Mouse (Mus musculus) MEL (cell line): ENCODE results near the gene C330007P06Rik. TPM values are rescaled to one million over a fixed set of nuclear protein-coding genes. Genes with fewer than 3 reads are reported as not detected.

ENCODE experiments used
- DNase-seq: peaks from one replicate; pipeline ENCODE4 v3.0.0; 2011; ENCODE audit warnings: low read depth, low spot score
- H3K27ac ChIP-seq: 2 replicates; pipeline ENCODE4 v1.5.1; 2012; ENCODE audit warnings: low read depth, mild to moderate bottlenecking, control low read depth, low read length, moderate library complexity; ENCODE audit not compliant: control insufficient read depth
- H3K27me3 ChIP-seq, 2 experiments: fragments of 150-350 bp in 1 of 2; sonication (generic) in 1 of 2; 2 replicates each; pipeline ENCODE4 v1.6.1; 2012; ENCODE audit warnings: low read length in 2 of 2, mild to moderate bottlenecking in 2 of 2, improper control_type of control experiment in 1 of 2, moderate library complexity in 1 of 2; ENCODE audit not compliant: insufficient read depth in 2 of 2, control insufficient read depth in 1 of 2
- H3K36me3 ChIP-seq, 2 experiments: 2 replicates each; pipeline ENCODE4 v1.6.1; 2012 to 2014; ENCODE audit warnings: low read length in 2 of 2, improper control_type of control experiment in 1 of 2, inconsistent platforms in 1 of 2, mild to moderate bottlenecking in 1 of 2; ENCODE audit not compliant: insufficient read depth in 2 of 2, control insufficient read depth in 1 of 2
- H3K4me1 ChIP-seq, 2 experiments: fragments of 150-350 bp in 1 of 2; sonication (generic) in 1 of 2; 2 replicates each; pipeline ENCODE4 v1.6.1; 2012; ENCODE audit warnings: low read length in 2 of 2, improper control_type of control experiment in 1 of 2, mild to moderate bottlenecking in 1 of 2; ENCODE audit not compliant: insufficient read depth in 2 of 2, control insufficient read depth in 1 of 2
- H3K4me3 ChIP-seq, 2 experiments: fragments of 150-350 bp in 1 of 2; sonication (generic) in 1 of 2; 2 replicates each; pipeline ENCODE4 v1.5.1; 2012; ENCODE audit warnings: low read depth in 2 of 2, low read length in 2 of 2, mild to moderate bottlenecking in 2 of 2, moderate library complexity in 2 of 2, control low read depth in 1 of 2, improper control_type of control experiment in 1 of 2; ENCODE audit not compliant: control insufficient read depth in 1 of 2, insufficient read depth in 1 of 2
- H3K79me2 ChIP-seq: 2 replicates; pipeline ENCODE4 v1.6.1; 2012; ENCODE audit warnings: mild to moderate bottlenecking, low read length, moderate library complexity; ENCODE audit not compliant: control insufficient read depth, poor library complexity, insufficient read depth
- H3K9ac ChIP-seq: 2 replicates; pipeline ENCODE4 v1.6.1; 2012; ENCODE audit warnings: low read depth, mild to moderate bottlenecking, control low read depth, low read length, moderate library complexity; ENCODE audit not compliant: control insufficient read depth, poor library complexity, severe bottlenecking
- H3K9me3 ChIP-seq: fragments of 150-350 bp; sonication (generic); replicated peaks from 2 replicates; pipeline ENCODE4 v1.6.1; 2012; ENCODE audit warnings: mild to moderate bottlenecking, low read length, improper control_type of control experiment, moderate library complexity; ENCODE audit not compliant: insufficient read depth
- BHLHE40 ChIP-seq: IDR thresholded peaks from 2 replicates; pipeline ENCODE4 v1.6.1; 2012; ENCODE audit warnings: low read depth, mild to moderate bottlenecking, inconsistent platforms, low read length, improper control_type of control experiment, borderline replicate concordance
- CHD1 ChIP-seq: IDR thresholded peaks from 2 replicates; pipeline ENCODE4 v1.6.1; 2012; ENCODE audit warnings: low read depth, mild to moderate bottlenecking, inconsistent platforms, low read length, improper control_type of control experiment
- CHD2 ChIP-seq: IDR thresholded peaks from 2 replicates; pipeline ENCODE4 v1.6.1; 2011; ENCODE audit warnings: low read length, improper control_type of control experiment
- CTCF ChIP-seq, 3 experiments: IDR thresholded peaks in 2 of 3; conservative IDR thresholded peaks in 1 of 3; 2 replicates each; pipeline ENCODE4 v1.5.1; 2011 to 2012; ENCODE audit warnings: low read length in 3 of 3, low read depth in 2 of 3, mild to moderate bottlenecking in 2 of 3, improper control_type of control experiment in 1 of 3, inconsistent platforms in 1 of 3, mixed read lengths in 1 of 3, moderate library complexity in 1 of 3; ENCODE audit not compliant: control insufficient read depth in 1 of 3, insufficient read depth in 1 of 3, poor library complexity in 1 of 3, severe bottlenecking in 1 of 3
- ELF1 ChIP-seq: IDR thresholded peaks from 2 replicates; pipeline ENCODE4 v1.6.1; 2014; ENCODE audit warnings: low read depth, mild to moderate bottlenecking, inconsistent platforms, low read length, improper control_type of control experiment, moderate library complexity
- EP300 ChIP-seq, 2 experiments: IDR thresholded peaks; 2 replicates each; pipeline ENCODE4 v1.6.1; 2011; ENCODE audit warnings: improper control_type of control experiment in 2 of 2, low read length in 2 of 2, low read depth in 1 of 2, mild to moderate bottlenecking in 1 of 2
- ETS1 ChIP-seq: IDR thresholded peaks from 2 replicates; pipeline ENCODE4 v1.6.1; 2012; ENCODE audit warnings: low read depth, mild to moderate bottlenecking, inconsistent platforms, low read length, improper control_type of control experiment, moderate library complexity
- GATA1 ChIP-seq: IDR thresholded peaks from 2 replicates; pipeline ENCODE4 v1.6.1; 2011; ENCODE audit warnings: low read depth, low read length, improper control_type of control experiment
- HCFC1 ChIP-seq: IDR thresholded peaks from 2 replicates; pipeline ENCODE4 v1.6.1; 2012; ENCODE audit warnings: low read depth, mild to moderate bottlenecking, inconsistent platforms, low read length, improper control_type of control experiment, moderate library complexity
- KAT2A ChIP-seq: conservative IDR thresholded peaks from 2 replicates; pipeline ENCODE4 v1.6.1; 2012; ENCODE audit warnings: low read depth, low read length, improper control_type of control experiment, inconsistent platforms
- MAFK ChIP-seq: IDR thresholded peaks from 2 replicates; pipeline ENCODE4 v1.6.1; 2011; ENCODE audit warnings: low read depth, mild to moderate bottlenecking, low read length, improper control_type of control experiment, borderline replicate concordance
- MAX ChIP-seq: IDR thresholded peaks from 2 replicates; pipeline ENCODE4 v1.6.1; 2011; ENCODE audit warnings: low read length, improper control_type of control experiment
- MXI1 ChIP-seq: IDR thresholded peaks from 2 replicates; pipeline ENCODE4 v1.6.1; 2011; ENCODE audit warnings: mild to moderate bottlenecking, low read depth, low read length, improper control_type of control experiment
- MYB ChIP-seq: IDR thresholded peaks from 2 replicates; pipeline ENCODE4 v1.6.1; 2011; ENCODE audit warnings: mild to moderate bottlenecking, low read depth, low read length, improper control_type of control experiment
- MYC ChIP-seq: IDR thresholded peaks from 2 replicates; pipeline ENCODE4 v1.6.1; 2011; ENCODE audit warnings: low read depth, mild to moderate bottlenecking, low read length, improper control_type of control experiment, moderate library complexity
- NELFE ChIP-seq: IDR thresholded peaks from 2 replicates; pipeline ENCODE4 v1.6.1; 2011; ENCODE audit warnings: low read depth, low read length, improper control_type of control experiment
- POLR2A ChIP-seq, 2 experiments: IDR thresholded peaks; 2 replicates each; pipeline ENCODE4 v1.6.1; 2011 to 2012; ENCODE audit warnings: low read length in 2 of 2, mild to moderate bottlenecking in 2 of 2, control low read depth in 1 of 2, improper control_type of control experiment in 1 of 2, low read depth in 1 of 2, moderate library complexity in 1 of 2; ENCODE audit not compliant: control insufficient read depth in 1 of 2, insufficient read depth in 1 of 2, poor library complexity in 1 of 2
- RAD21 ChIP-seq: IDR thresholded peaks from 2 replicates; pipeline ENCODE4 v1.6.1; 2011; ENCODE audit warnings: mild to moderate bottlenecking, low read depth, low read length, improper control_type of control experiment
- SIN3A ChIP-seq: IDR thresholded peaks from 2 replicates; pipeline ENCODE4 v1.6.1; 2012; ENCODE audit warnings: low read length, improper control_type of control experiment, inconsistent platforms
- SMC3 ChIP-seq: IDR thresholded peaks from 2 replicates; pipeline ENCODE4 v1.6.1; 2011; ENCODE audit warnings: low read depth, low read length, improper control_type of control experiment
- TBP ChIP-seq: IDR thresholded peaks from 2 replicates; pipeline ENCODE4 v1.8.0; 2011; ENCODE audit warnings: low read depth, low read length, improper control_type of control experiment
- TCF12 ChIP-seq: IDR thresholded peaks from 2 replicates; pipeline ENCODE4 v1.6.1; 2014; ENCODE audit warnings: low read depth, mild to moderate bottlenecking, inconsistent platforms, low read length, improper control_type of control experiment, moderate library complexity
- UBTF ChIP-seq: IDR thresholded peaks from 2 replicates; pipeline ENCODE4 v1.6.1; 2012; ENCODE audit warnings: low read depth, mild to moderate bottlenecking, inconsistent platforms, low read length, improper control_type of control experiment, moderate library complexity, borderline replicate concordance; ENCODE audit not compliant: insufficient read depth
- USF1 ChIP-seq: IDR thresholded peaks from 2 replicates; pipeline ENCODE4 v1.6.1; 2014; ENCODE audit warnings: low read depth, mild to moderate bottlenecking, inconsistent platforms, low read length, improper control_type of control experiment, moderate library complexity
- USF2 ChIP-seq, 2 experiments: IDR thresholded peaks; 2 replicates each; pipeline ENCODE4 v1.6.1; 2011 to 2012; ENCODE audit warnings: improper control_type of control experiment in 2 of 2, low read length in 2 of 2, borderline replicate concordance in 1 of 2, inconsistent platforms in 1 of 2, low read depth in 1 of 2, mild to moderate bottlenecking in 1 of 2; ENCODE audit not compliant: insufficient read depth in 1 of 2
- ZNF384 ChIP-seq: IDR thresholded peaks from 2 replicates; pipeline ENCODE4 v1.6.1; 2012; ENCODE audit warnings: low read depth, mild to moderate bottlenecking, inconsistent platforms, low read length, improper control_type of control experiment
- polyA plus RNA-seq, 2 experiments: library from polyadenylated mRNA; stranded (reverse) in 1 of 2; unstranded in 1 of 2; fragments of >175 nt in 1 of 2; fragments of >200 nt in 1 of 2; gene quantifications; 2 replicates each; pipeline versions ENCODE4 v1.2.1 to v1.2.4; 2012; ENCODE audit warnings: low replicate concordance in 2 of 2, low read depth in 1 of 2; ENCODE audit not compliant: insufficient read length in 2 of 2, insufficient read depth in 1 of 2, missing spikeins in 1 of 2
- total RNA-seq: library from RNA; depleted of rRNA; stranded (reverse); fragments of 300-350 nt; gene quantifications from 2 replicates; pipeline ENCODE4 v1.2.3, GENCODE M21; 2012

C330007P06Rik gene
- total and polyA plus RNA-seq, 3 experiments, result 15.1 to 17.1 TPM; not detected in 1

DNA sequence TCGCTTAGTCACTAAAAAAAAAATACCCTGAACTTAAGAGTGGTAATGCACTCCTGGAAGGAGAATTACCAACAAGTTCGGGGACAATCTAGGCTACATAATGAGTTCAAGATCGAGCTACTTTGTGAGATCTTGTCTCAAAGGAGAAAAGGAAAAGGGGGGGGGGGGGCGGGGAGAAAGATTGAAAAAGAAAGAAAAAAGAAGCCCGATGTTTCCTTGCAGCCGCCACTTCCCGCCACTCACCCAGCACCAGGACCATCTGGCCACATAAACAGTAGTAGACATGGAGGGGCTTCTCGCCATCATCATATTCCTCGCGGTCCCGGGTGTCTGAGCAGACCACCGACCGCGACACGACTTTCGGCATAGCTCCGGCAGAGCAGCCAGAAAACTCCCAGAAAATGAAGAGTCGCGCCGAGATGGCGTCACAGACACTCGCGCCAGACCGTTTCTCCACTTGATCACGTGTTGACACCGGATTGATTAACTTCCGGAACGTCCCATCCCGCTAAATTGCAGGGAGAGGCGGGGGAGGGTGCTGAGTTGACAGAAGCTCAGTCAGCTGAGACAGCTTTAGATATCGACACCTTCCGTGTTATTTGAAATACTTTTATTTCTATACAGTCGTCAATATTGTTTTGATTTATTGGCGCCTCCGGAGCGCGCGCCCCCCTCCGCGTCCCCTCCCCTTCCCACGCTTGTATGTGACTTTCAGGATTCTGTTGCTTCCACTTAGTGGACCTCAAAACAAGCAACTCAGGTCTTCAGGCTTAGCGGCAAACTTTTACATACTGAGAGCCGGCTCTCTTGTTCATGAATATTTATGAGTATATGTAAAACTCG, 9.9 kb downstream of the C330007P06Rik start:
- peaks cover 17% of the 10 kb centered on the region for H3K79me2 ChIP-seq
- H3K27me3 ChIP-seq, result no peaks in the 10 kb centered on the region
- peaks cover 2 to 5% of the 10 kb centered on the region in 2 experiments; a peak in 3 of 4 replicates for H3K36me3 ChIP-seq
- no peaks in the 10 kb centered on the region for H3K4me1 ChIP-seq
- peak; percentile 90 for DNase-seq
- peak overlapping the region; percentile 82 for H3K27ac ChIP-seq
- H3K9me3 ChIP-seq, result no peaks in the 10 kb centered on the region
- TF ChIP-seq USF1 (peak; percentile 91), POLR2A (IDR thresholded peaks at IDR 0.05; ENCODE audit: control insufficient read depth in 1 of 2, insufficient read depth in 1 of 2, low read depth in 1 of 2, low read length in 2 of 2, poor library complexity in 1 of 2) (peak in 1 of 2 experiments; percentile 54; a peak in 1 of 4 replicates), TBP (0 out of 2 replicates have a peak, but pooled peaks have one; percentile 66), ELF1 (peak; percentile 56; the same call in 1 of the 2 replicates), MAFK (peak; percentile 55; the same call in 1 of the 2 replicates), CTCF (IDR thresholded peaks at IDR 0.05 in 2 of 3, conservative IDR thresholded peaks at IDR 0.05 in 1 of 3; ENCODE audit: control insufficient read depth in 1 of 3, insufficient read depth in 1 of 3, low read depth in 2 of 3, low read length in 3 of 3, poor library complexity in 1 of 3, severe bottlenecking in 1 of 3) (no peak), SIN3A (peak; percentile 87), ETS1 (peak; percentile 73), HCFC1 (peak; percentile 83), USF2 (IDR thresholded peaks at IDR 0.05; ENCODE audit: borderline replicate concordance in 1 of 2, insufficient read depth in 1 of 2, low read depth in 1 of 2, low read length in 2 of 2) (peak in 1 of 2 experiments; percentile 63; a peak in 2 of 4 replicates), GATA1 (0 out of 2 replicates have a peak, but pooled peaks have one; percentile 29), KAT2A (no peak; the same call in 1 of the 2 replicates), NELFE (peak; percentile 38), MYC (no peak), BHLHE40 (peak; percentile 74), MXI1 (peak; percentile 70; the same call in 1 of the 2 replicates), SMC3 (no peak), TCF12 (no peak), RAD21 (no peak), EP300 (IDR thresholded peaks at IDR 0.05; ENCODE audit: low read depth in 1 of 2, low read length in 2 of 2) (peak in 1 of 2 experiments; percentile 19; a peak in 1 of 4 replicates), CHD1 (peak; percentile 98), MAX (peak; percentile 87), CHD2 (no peak), UBTF (no peak), MYB (peak; percentile 62; the same call in 1 of the 2 replicates), ZNF384 (no peak)
- TF ChIP-seq, all 39 proteins: peak for 17
- peak overlapping the region; percentile 81 to 98 for H3K4me3 ChIP-seq
- H3K9ac ChIP-seq, result peak overlapping the region; percentile 78
